Mouse (Mus musculus) CH12.LX (cell line): ENCODE data around the gene Smyd3.

Experiments used
- CTCF ChIP-seq, 2 experiments: IDR thresholded peaks in 1 of 2; conservative IDR thresholded peaks in 1 of 2; 2 replicates each; pipeline ENCODE4 v1.5.1; 2011 to 2012; ENCODE audit warnings: low read depth in 2 of 2, low read length in 2 of 2, improper control_type of control experiment in 1 of 2, inconsistent platforms in 1 of 2, mild to moderate bottlenecking in 1 of 2, moderate library complexity in 1 of 2
- ELF1 ChIP-seq: IDR thresholded peaks from 2 replicates; pipeline ENCODE4 v1.6.1; 2014; ENCODE audit warnings: low read depth, mild to moderate bottlenecking, inconsistent platforms, low read length, improper control_type of control experiment
- EP300 ChIP-seq: IDR thresholded peaks from 2 replicates; pipeline ENCODE4 v1.6.1; 2011; ENCODE audit warnings: low read length, improper control_type of control experiment
- HCFC1 ChIP-seq: IDR thresholded peaks from 2 replicates; pipeline ENCODE4 v1.6.1; 2012; ENCODE audit warnings: low read depth, mild to moderate bottlenecking, inconsistent platforms, low read length, improper control_type of control experiment
- MAZ ChIP-seq: IDR thresholded peaks from 2 replicates; pipeline ENCODE4 v1.6.1; 2012; ENCODE audit warnings: low read depth, mild to moderate bottlenecking, inconsistent platforms, low read length, improper control_type of control experiment, moderate library complexity
- NELFE ChIP-seq: IDR thresholded peaks from 2 replicates; pipeline ENCODE4 v1.6.1; 2011; ENCODE audit warnings: low read depth, low read length, improper control_type of control experiment
- NRF1 ChIP-seq: IDR thresholded peaks from 2 replicates; pipeline ENCODE4 v1.6.1; 2014; ENCODE audit warnings: low read depth, mild to moderate bottlenecking, inconsistent platforms, low read length, improper control_type of control experiment, moderate library complexity
- POLR2A ChIP-seq: IDR thresholded peaks from 2 replicates; pipeline ENCODE4 v1.6.1; 2011; ENCODE audit warnings: low read depth, mild to moderate bottlenecking, improper control_type of control experiment, low read length
- POLR2AphosphoS2 ChIP-seq: IDR thresholded peaks from 2 replicates; pipeline ENCODE4 v1.6.1; 2011; ENCODE audit warnings: low read depth, low read length, improper control_type of control experiment
- RAD21 ChIP-seq: IDR thresholded peaks from 2 replicates; pipeline ENCODE4 v1.6.1; 2011; ENCODE audit warnings: low read depth, mild to moderate bottlenecking, low read length, improper control_type of control experiment, moderate library complexity
- SMC3 ChIP-seq: IDR thresholded peaks from 2 replicates; pipeline ENCODE4 v1.6.1; 2011; ENCODE audit warnings: low read depth, low read length, improper control_type of control experiment
- TCF12 ChIP-seq: IDR thresholded peaks from 2 replicates; pipeline ENCODE4 v1.6.1; 2014; ENCODE audit warnings: low read depth, mild to moderate bottlenecking, inconsistent platforms, low read length, improper control_type of control experiment
- ZNF384 ChIP-seq: IDR thresholded peaks from 2 replicates; pipeline ENCODE4 v1.6.1; 2012; ENCODE audit warnings: low read depth, low read length, improper control_type of control experiment, inconsistent platforms

GRCm38 (mm10) chr1:179361481-179362466 is 156.1 kb downstream of the Smyd3 start:
- no peak for TF ChIP-seq NRF1
- no peak for TF ChIP-seq TCF12
- TF ChIP-seq POLR2AphosphoS2: no peak
- no peak for TF ChIP-seq EP300
- no peak for TF ChIP-seq POLR2A
- no peak for TF ChIP-seq CTCF (conservative IDR thresholded peaks at IDR 0.05 in 1 of 2, IDR thresholded peaks at IDR 0.05 in 1 of 2; ENCODE audit: low read depth in 2 of 2, low read length in 2 of 2)
- no peak for TF ChIP-seq HCFC1
- TF ChIP-seq NELFE: no peak
- no peak for TF ChIP-seq ELF1
- no peak for TF ChIP-seq RAD21
- no peak for TF ChIP-seq SMC3
- no peak for TF ChIP-seq MAZ
- TF ChIP-seq ZNF384: no peak
